Mouse (Mus musculus): ENCODE data around the gene Ginm1. TPM values are rescaled to one million over a fixed set of nuclear protein-coding genes. Genes with fewer than 3 reads are reported as not detected.

Ginm1 gene
- polyA plus RNA-seq, 1 experiment from 2014 or later: 56.9 TPM

GRCm38 (mm10) chr10:7832171-7832676 lies 39.6 kb upstream of the Ginm1 start, which contains the start of gene Zc3h12d:
Gene Zc3h12d (plus strand): TSS chr10:7832470.
- ATAC-seq (ENCODE audit: low FRiP score, low read depth): peak; percentile 27; the same call in 1 of the 2 replicates
- H3K27ac ChIP-seq (replicated peaks): no peak within 1 kb of the TSS
- H3K9ac ChIP-seq (replicated peaks): no peak within 1 kb of the TSS
- 9% methylated on average over 15 of the region's 15 CpGs for WGBS
- H3K27me3 ChIP-seq: no peaks in the 10 kb centered on the region
- peak within 1 kb of the TSS; percentile 33 for H3K4me2 ChIP-seq (replicated peaks)
- H3K4me1 ChIP-seq: peaks cover 8% of the 10 kb centered on the region
- no peaks in the 10 kb centered on the region for H3K36me3 ChIP-seq
- no peaks in the 10 kb centered on the region for H3K9me3 ChIP-seq
- no peak within 1 kb of the TSS for H3K4me3 ChIP-seq

GRCm38 (mm10) chr10:7826106-7826505 lies 33.5 kb upstream of the Ginm1 start:
- H3K27me3 ChIP-seq: no peaks in the 10 kb centered on the region
- H3K27ac ChIP-seq (replicated peaks): no peak overlapping the region
- H3K4me1 ChIP-seq: no peaks in the 10 kb centered on the region
- WGBS: 95% methylated on average over 9 of the region's 9 CpGs
- H3K36me3 ChIP-seq: peaks cover 26% of the 10 kb centered on the region
- no peak overlapping the region for H3K9ac ChIP-seq (replicated peaks)
- H3K9me3 ChIP-seq: no peaks in the 10 kb centered on the region
- no peak for ATAC-seq (ENCODE audit: low FRiP score, low read depth)
- no peak overlapping the region for H3K4me2 ChIP-seq (replicated peaks)
- no peak overlapping the region for H3K4me3 ChIP-seq

GRCm38 (mm10) chr10:7825281-7825665 lies 32.6 kb upstream of the Ginm1 start:
- Histone ChIP-seq H3K4me1 (no peaks in the 10 kb centered on the region), H3K27ac (replicated peaks) (no peak overlapping the region), H3K27me3 (no peaks in the 10 kb centered on the region), H3K4me3 (no peak overlapping the region), H3K9me3 (no peaks in the 10 kb centered on the region), H3K4me2 (replicated peaks) (no peak overlapping the region), H3K9ac (replicated peaks) (no peak overlapping the region), H3K36me3 (peaks cover 30% of the 10 kb centered on the region)
- ATAC-seq (ENCODE audit: low FRiP score, low read depth): no peak
- 88% methylated on average over 4 of the region's 4 CpGs for WGBS

GRCm38 (mm10) chr10:7824663-7825280 lies 32.1 kb upstream of the Ginm1 start:
- Histone ChIP-seq H3K27ac (replicated peaks) (no peak overlapping the region), H3K9ac (replicated peaks) (no peak overlapping the region), H3K36me3 (peaks cover 30% of the 10 kb centered on the region), H3K27me3 (no peaks in the 10 kb centered on the region), H3K4me3 (no peak overlapping the region), H3K4me2 (replicated peaks) (no peak overlapping the region), H3K4me1 (no peaks in the 10 kb centered on the region), H3K9me3 (no peaks in the 10 kb centered on the region)
- no peak for ATAC-seq (ENCODE audit: low FRiP score, low read depth)
- 88% methylated on average over 9 of the region's 9 CpGs for WGBS

GRCm38 (mm10) chr10:7821981-7822380 lies 29.4 kb upstream of the Ginm1 start:
- peaks cover 54% of the 10 kb centered on the region for H3K36me3 ChIP-seq
- H3K4me2 ChIP-seq (replicated peaks): no peak overlapping the region
- H3K9me3 ChIP-seq: no peaks in the 10 kb centered on the region
- H3K4me1 ChIP-seq: no peaks in the 10 kb centered on the region
- 93% methylated on average over 12 of the region's 12 CpGs for WGBS
- H3K4me3 ChIP-seq: no peak overlapping the region
- no peak overlapping the region for H3K27ac ChIP-seq (replicated peaks)
- H3K27me3 ChIP-seq: no peaks in the 10 kb centered on the region
- ATAC-seq (ENCODE audit: low FRiP score, low read depth): no peak
- no peak overlapping the region for H3K9ac ChIP-seq (replicated peaks)

- Histone ChIP-seq H3K4me2 (replicated peaks) (no peak overlapping the region), H3K4me3 (no peak overlapping the region), H3K9me3 (no peaks in the 10 kb centered on the region), H3K9ac (replicated peaks) (no peak overlapping the region), H3K27me3 (no peaks in the 10 kb centered on the region), H3K4me1 (no peaks in the 10 kb centered on the region), H3K27ac (replicated peaks) (no peak overlapping the region), H3K36me3 (peaks cover 54% of the 10 kb centered on the region)
- ATAC-seq (ENCODE audit: low FRiP score, low read depth): no peak
- WGBS: 93% methylated on average over 5 of the region's 5 CpGs
These were observed 27.5 kb upstream of the Ginm1 start for GRCm38 (mm10) chr10:7820171-7820570.

GRCm38 (mm10) chr10:7819603-7820002 lies 27.0 kb upstream of the Ginm1 start:
- H3K4me2 ChIP-seq (replicated peaks): no peak overlapping the region
- 96% methylated on average over 4 of the region's 4 CpGs for WGBS

GRCm38 (mm10) chr10:7819156-7819555 lies 26.5 kb upstream of the Ginm1 start:
- Histone ChIP-seq H3K27ac (replicated peaks) (no peak overlapping the region), H3K27me3 (no peaks in the 10 kb centered on the region), H3K4me2 (replicated peaks) (no peak overlapping the region), H3K9me3 (no peaks in the 10 kb centered on the region), H3K4me1 (no peaks in the 10 kb centered on the region), H3K4me3 (no peak overlapping the region), H3K9ac (replicated peaks) (no peak overlapping the region), H3K36me3 (peaks cover 61% of the 10 kb centered on the region)
- ATAC-seq (ENCODE audit: low FRiP score, low read depth): no peak
- WGBS: 95% methylated on average over 4 of the region's 4 CpGs

More at GRCm38 (mm10) chr10:7819603-7820002, 27.0 kb upstream of the Ginm1 start:
- H3K27me3 ChIP-seq: no peaks in the 10 kb centered on the region
- H3K4me1 ChIP-seq: no peaks in the 10 kb centered on the region
- H3K4me3 ChIP-seq: no peak overlapping the region
- no peak for ATAC-seq (ENCODE audit: low FRiP score, low read depth)
- no peak overlapping the region for H3K9ac ChIP-seq (replicated peaks)
- peaks cover 56% of the 10 kb centered on the region for H3K36me3 ChIP-seq
- no peak overlapping the region for H3K27ac ChIP-seq (replicated peaks)
- no peaks in the 10 kb centered on the region for H3K9me3 ChIP-seq

- Histone ChIP-seq H3K27me3 (no peaks in the 10 kb centered on the region), H3K9ac (replicated peaks) (no peak overlapping the region), H3K36me3 (peaks cover 63% of the 10 kb centered on the region), H3K9me3 (no peaks in the 10 kb centered on the region), H3K4me2 (replicated peaks) (no peak overlapping the region), H3K27ac (replicated peaks) (no peak overlapping the region), H3K4me3 (no peak overlapping the region), H3K4me1 (no peaks in the 10 kb centered on the region)
- WGBS: 94% methylated on average over 4 of the region's 4 CpGs
- no peak for ATAC-seq (ENCODE audit: low FRiP score, low read depth)
These were observed 26.1 kb upstream of the Ginm1 start for GRCm38 (mm10) chr10:7818676-7819075.

- peaks cover 60% of the 10 kb centered on the region for H3K36me3 ChIP-seq
- ATAC-seq (ENCODE audit: low FRiP score, low read depth): no peak
- H3K9ac ChIP-seq (replicated peaks): no peak overlapping the region
- WGBS: 89% methylated on average over 2 of the region's 2 CpGs
- no peak overlapping the region for H3K4me2 ChIP-seq (replicated peaks)
- no peaks in the 10 kb centered on the region for H3K4me1 ChIP-seq
- H3K4me3 ChIP-seq: no peak overlapping the region
- H3K27ac ChIP-seq (replicated peaks): no peak overlapping the region
- H3K9me3 ChIP-seq: no peaks in the 10 kb centered on the region
- no peaks in the 10 kb centered on the region for H3K27me3 ChIP-seq
These were observed 23.9 kb upstream of the Ginm1 start for GRCm38 (mm10) chr10:7816476-7816875.

GRCm38 (mm10) chr10:7809937-7810336 lies 17.3 kb upstream of the Ginm1 start:
- no peak overlapping the region for H3K27ac ChIP-seq (replicated peaks)
- no peaks in the 10 kb centered on the region for H3K4me1 ChIP-seq
- H3K4me3 ChIP-seq: no peak overlapping the region
- no peak overlapping the region for H3K4me2 ChIP-seq (replicated peaks)
- peaks cover 66% of the 10 kb centered on the region for H3K36me3 ChIP-seq
- H3K27me3 ChIP-seq: no peaks in the 10 kb centered on the region
- H3K9me3 ChIP-seq: no peaks in the 10 kb centered on the region
- H3K9ac ChIP-seq (replicated peaks): no peak overlapping the region
- ATAC-seq (ENCODE audit: low FRiP score, low read depth): no peak
- WGBS: 49% methylated on average over 2 of the region's 2 CpGs

GRCm38 (mm10) chr10:7802519-7803140 lies 10.0 kb upstream of the Ginm1 start:
- H3K36me3 ChIP-seq: peaks cover 76% of the 10 kb centered on the region
- WGBS: 90% methylated on average over 2 of the region's 2 CpGs
- H3K4me2 ChIP-seq (replicated peaks): no peak overlapping the region
- no peak overlapping the region for H3K27ac ChIP-seq (replicated peaks)
- no peaks in the 10 kb centered on the region for H3K4me1 ChIP-seq
- H3K9me3 ChIP-seq: no peaks in the 10 kb centered on the region
- no peaks in the 10 kb centered on the region for H3K27me3 ChIP-seq
- H3K9ac ChIP-seq (replicated peaks): no peak overlapping the region
- no peak for ATAC-seq (ENCODE audit: low FRiP score, low read depth)
- no peak overlapping the region for H3K4me3 ChIP-seq
